Mouse (Mus musculus): ENCODE measurements around the gene Arhgap18.

DNA sequence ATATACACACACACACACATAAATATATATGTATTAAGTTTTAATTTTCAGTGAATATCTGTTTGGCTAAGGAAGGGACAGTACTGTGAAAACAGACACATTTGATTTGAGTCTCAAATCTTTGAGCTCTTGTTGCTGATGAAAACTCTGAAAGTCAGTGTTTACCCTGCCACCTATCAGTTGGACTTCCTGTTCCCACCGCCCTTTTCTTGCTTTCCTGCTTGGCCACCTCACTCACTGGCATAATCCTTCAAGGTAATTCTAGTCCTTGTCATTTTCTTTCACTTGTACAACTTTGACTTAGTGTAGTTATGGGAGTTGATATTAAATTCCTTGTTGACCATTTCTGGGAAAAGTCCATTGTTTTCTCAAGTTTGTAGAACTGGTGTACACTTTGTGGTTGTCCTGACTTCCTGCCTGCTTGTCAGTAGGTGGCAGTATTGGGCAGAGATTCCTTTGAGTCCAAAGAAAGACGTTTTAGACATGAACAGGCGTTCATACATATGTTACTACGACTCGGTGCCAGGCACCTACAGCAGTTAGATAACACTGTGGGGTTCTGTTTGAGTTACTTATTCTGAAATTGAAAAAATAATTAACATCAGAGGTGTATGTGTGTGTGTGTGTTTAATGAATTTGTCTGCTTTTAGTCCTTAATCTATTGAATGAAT is 166.2 kb downstream of the Arhgap18 start:
- TF ChIP-seq CTCF (IDR thresholded peaks at IDR 0.05; ENCODE audit: control insufficient read depth, insufficient read depth, insufficient read length) (peak; percentile 41), MAX (IDR thresholded peaks at IDR 0.05) (no peak)
